Mouse (Mus musculus) layer of hippocampus, adult 2 months (tissue): ENCODE results near the gene Rsad1. TPM values are rescaled to one million over a fixed set of nuclear protein-coding genes. Genes with fewer than 3 reads are reported as not detected.

Experiments used
- DNase-seq, 2 experiments: peaks; one replicate each; pipeline ENCODE4 v3.0.0; 2022; ENCODE audit warnings: low spot score in 2 of 2
- H3K27ac ChIP-seq: fragments of 200-600 bp; 2 replicates; pipeline ENCODE4 v1.8.1; 2022
- H3K4me3 ChIP-seq: fragments of 200-600 bp; 2 replicates; pipeline ENCODE4 v1.8.1; 2022; ENCODE audit warnings: mild to moderate bottlenecking
- CTCF ChIP-seq: fragments of 200-600 bp; conservative IDR thresholded peaks from 2 replicates; pipeline ENCODE4 v1.8.1; 2022; ENCODE audit warnings: antibody characterized with exemption, mild to moderate bottlenecking, moderate library complexity
- total RNA-seq, 2 experiments: library from RNA; stranded (reverse); gene quantifications; 2 replicates each; pipeline ENCODE4 v1.2.3; 2021

Gene Rsad1
- total RNA-seq, 2 experiments from 2014 or later, result 9.3 to 11.3 TPM

GRCm38 (mm10) chr11:94499035-94499434 is 50.0 kb downstream of the Rsad1 start:
- peak; percentile 33 to 77 for DNase-seq
- no peak for TF ChIP-seq CTCF
- H3K27ac ChIP-seq, result no peak overlapping the region
- peak overlapping the region; percentile 30 for H3K4me3 ChIP-seq

- Histone ChIP-seq H3K4me3 (peak overlapping the region; percentile 30), H3K27ac (no peak overlapping the region)
Observed at GRCm38 (mm10) chr11:94498093-94498996, 50.7 kb downstream of the Rsad1 start.

GRCm38 (mm10) chr11:94495415-94495814 is 53.6 kb downstream of the Rsad1 start:
- Histone ChIP-seq H3K27ac (no peak overlapping the region), H3K4me3 (no peak overlapping the region)
- no peak for DNase-seq
- TF ChIP-seq CTCF, result no peak

More at GRCm38 (mm10) chr11:94498093-94498996, 50.7 kb downstream of the Rsad1 start:
- peak; percentile 53 to 61 for DNase-seq
- no peak for TF ChIP-seq CTCF

- no peak for TF ChIP-seq CTCF
- DNase-seq, result no peak
- no peak overlapping the region for H3K4me3 ChIP-seq
- H3K27ac ChIP-seq, result no peak overlapping the region
Observed at GRCm38 (mm10) chr11:94491749-94492099, 57.3 kb downstream of the Rsad1 start.

- TF ChIP-seq CTCF, result 0 out of 2 replicates have a peak, but pooled peaks have one; percentile 3
- no peak for DNase-seq
- H3K4me3 ChIP-seq, result peak overlapping the region; percentile 57
- H3K27ac ChIP-seq, result peak overlapping the region; percentile 54; the same call in 1 of the 2 replicates
Observed at GRCm38 (mm10) chr11:94491035-94491748, 57.9 kb downstream of the Rsad1 start.

Other genes with a start within 250 kb of the Rsad1 start
- gene Luc7l3, start 227.3 kb downstream of the Rsad1 start, total RNA-seq, result 100 to 1,000 TPM; 115 to 132 TPM
- gene Ankrd40, start 221.3 kb downstream of the Rsad1 start, total RNA-seq, result 100 to 1,000 TPM; 113 to 119 TPM
- gene Abcc3, start 156.3 kb downstream of the Rsad1 start, total RNA-seq, result 1 to 10 TPM; 1.2 to 2.2 TPM
- gene Cacna1g, start 75.1 kb downstream of the Rsad1 start, total RNA-seq, result 10 to 100 TPM; 61.0 to 74.0 TPM
- gene Spata20, start 63.1 kb downstream of the Rsad1 start, total RNA-seq, result under 1 TPM in 1 of 2 experiments, not detected in 1; 0.18 TPM
- gene Epn3, start 49.3 kb downstream of the Rsad1 start, total RNA-seq, result 1 to 10 TPM; 1.6 TPM
- gene Mycbpap, start 27.5 kb downstream of the Rsad1 start, total RNA-seq, result 1 to 10 TPM; 2.2 to 4.6 TPM
- gene Chad, start 15.8 kb upstream of the Rsad1 start, total RNA-seq, result under 1 TPM; 0.28 to 0.49 TPM
- 10 to 100 TPM; 18.7 to 19.5 TPM for gene Acsf2, start 52.6 kb upstream of the Rsad1 start, total RNA-seq
- gene Lrrc59, start 80.5 kb upstream of the Rsad1 start, total RNA-seq, result 10 to 100 TPM; 74.8 to 75.8 TPM
- gene Mrpl27, start 104.5 kb upstream of the Rsad1 start, total RNA-seq, result 10 to 100 TPM; 60.8 to 66.0 TPM
- gene Eme1, start 104.7 kb upstream of the Rsad1 start, total RNA-seq, result under 1 TPM; 0.27 to 0.41 TPM
- 10 to 100 TPM; 25.5 to 27.7 TPM for gene Xylt2, start 128.3 kb upstream of the Rsad1 start, total RNA-seq
- gene Gm11541, start 155.2 kb upstream of the Rsad1 start, total RNA-seq, result not detected
- gene Cdc34b, start 192.5 kb upstream of the Rsad1 start, total RNA-seq, result not detected
- not detected for gene Tmem92, start 233.4 kb upstream of the Rsad1 start, total RNA-seq